Mouse (Mus musculus) CH12.LX (cell line): Measurements from ENCODE around the gene Tns3. TPM values are rescaled to one million over a fixed set of nuclear protein-coding genes. Genes with fewer than 3 reads are reported as not detected.

Experiments used
- DNase-seq: peaks from one replicate; pipeline ENCODE4 v3.0.0-alpha.2; 2013; ENCODE audit errors: extremely low read depth
- H3K27ac ChIP-seq: 2 replicates; pipeline ENCODE4 v1.5.1; 2012; ENCODE audit warnings: low read depth, mild to moderate bottlenecking, control low read depth, moderate library complexity; ENCODE audit not compliant: insufficient read depth
- H3K27me3 ChIP-seq: replicated peaks from 2 replicates; pipeline ENCODE3; 2012; ENCODE audit warnings: inconsistent platforms
- H3K36me3 ChIP-seq, 2 experiments: replicated peaks in 1 of 2; 2 replicates each; pipeline versions ENCODE3 to v1.6.1; 2012; ENCODE audit warnings: inconsistent platforms in 1 of 2, low read length in 1 of 2, mild to moderate bottlenecking in 1 of 2, mixed read lengths in 1 of 2, moderate library complexity in 1 of 2; ENCODE audit not compliant: control insufficient read depth in 1 of 2, insufficient read depth in 1 of 2
- H3K4me1 ChIP-seq, 2 experiments: 2 replicates each; pipeline ENCODE4 v1.6.1; 2012; ENCODE audit warnings: inconsistent platforms in 1 of 2, moderate library complexity in 1 of 2; ENCODE audit not compliant: insufficient read depth in 2 of 2, control insufficient read depth in 1 of 2
- H3K4me2 ChIP-seq: 2 replicates; pipeline ENCODE4 v1.6.1; 2012; ENCODE audit warnings: low read depth, mild to moderate bottlenecking, control low read depth; ENCODE audit not compliant: poor library complexity, insufficient read depth, severe bottlenecking
- H3K4me3 ChIP-seq, 3 experiments: fragments of 150-350 bp in 1 of 3; sonication (generic) in 1 of 3; replicated peaks in 1 of 3; 2 replicates each; pipeline versions ENCODE3 to v1.5.1; 2011 to 2012; ENCODE audit warnings: low read depth in 2 of 3, low read length in 2 of 3, mild to moderate bottlenecking in 2 of 3, moderate library complexity in 2 of 3, control low read depth in 1 of 3, improper control_type of control experiment in 1 of 3, inconsistent platforms in 1 of 3, mixed read lengths in 1 of 3; ENCODE audit not compliant: poor library complexity in 1 of 3
- H3K79me2 ChIP-seq: replicated peaks from 2 replicates; pipeline ENCODE4 v1.6.1; 2012; ENCODE audit warnings: mild to moderate bottlenecking, moderate library complexity; ENCODE audit not compliant: control insufficient read depth, poor library complexity, insufficient read depth, severe bottlenecking; ENCODE audit errors: extremely low read depth
- H3K9ac ChIP-seq: 2 replicates; pipeline ENCODE4 v1.6.1; 2012; ENCODE audit warnings: low read depth, mild to moderate bottlenecking, control low read depth, moderate library complexity; ENCODE audit not compliant: insufficient read depth
- H3K9me3 ChIP-seq: replicated peaks from 2 replicates; pipeline ENCODE3; 2012; ENCODE audit warnings: low read length, inconsistent platforms, mixed read lengths
- BHLHE40 ChIP-seq: IDR thresholded peaks from 2 replicates; pipeline ENCODE4 v1.6.1; 2011; ENCODE audit warnings: mild to moderate bottlenecking, low read depth, low read length, improper control_type of control experiment
- CHD1 ChIP-seq: IDR thresholded peaks from 2 replicates; pipeline ENCODE4 v1.6.1; 2012; ENCODE audit warnings: low read depth, low read length, improper control_type of control experiment, inconsistent platforms
- CHD2 ChIP-seq: IDR thresholded peaks from 2 replicates; pipeline ENCODE4 v1.6.1; 2011; ENCODE audit warnings: low read length, improper control_type of control experiment
- E2F4 ChIP-seq: IDR thresholded peaks from 2 replicates; pipeline ENCODE4 v1.6.1; 2011; ENCODE audit warnings: low read depth, low read length, improper control_type of control experiment; ENCODE audit not compliant: insufficient replicate concordance
- ETS1 ChIP-seq: conservative IDR thresholded peaks from 2 replicates; pipeline ENCODE4 v1.6.1; 2012; ENCODE audit warnings: low read depth, mild to moderate bottlenecking, inconsistent platforms, low read length, improper control_type of control experiment, moderate library complexity
- GABPA ChIP-seq: IDR thresholded peaks from 2 replicates; pipeline ENCODE4 v1.6.1; 2012; ENCODE audit warnings: low read depth, low read length, improper control_type of control experiment, inconsistent platforms; ENCODE audit not compliant: insufficient replicate concordance
- HCFC1 ChIP-seq: IDR thresholded peaks from 2 replicates; pipeline ENCODE4 v1.6.1; 2012; ENCODE audit warnings: low read depth, mild to moderate bottlenecking, inconsistent platforms, low read length, improper control_type of control experiment
- JUN ChIP-seq: IDR thresholded peaks from 2 replicates; pipeline ENCODE4 v1.6.1; 2011; ENCODE audit warnings: low read depth, mild to moderate bottlenecking, low read length, improper control_type of control experiment, moderate library complexity; ENCODE audit not compliant: insufficient read depth
- JUND ChIP-seq: conservative IDR thresholded peaks from 2 replicates; pipeline ENCODE4 v1.6.1; 2011; ENCODE audit warnings: low read depth, low read length, improper control_type of control experiment
- MAFK ChIP-seq: IDR thresholded peaks from 2 replicates; pipeline ENCODE4 v1.6.1; 2011; ENCODE audit warnings: low read length, improper control_type of control experiment; ENCODE audit not compliant: insufficient replicate concordance
- MAX ChIP-seq: IDR thresholded peaks from 2 replicates; pipeline ENCODE4 v1.6.1; 2011; ENCODE audit warnings: low read length, improper control_type of control experiment
- MEF2A ChIP-seq: IDR thresholded peaks from 2 replicates; pipeline ENCODE4 v1.6.1; 2014; ENCODE audit warnings: low read depth, mild to moderate bottlenecking, inconsistent platforms, low read length, improper control_type of control experiment, borderline replicate concordance
- MYC ChIP-seq: IDR thresholded peaks from 2 replicates; pipeline ENCODE4 v1.6.1; 2011; ENCODE audit warnings: low read depth, mild to moderate bottlenecking, improper control_type of control experiment, low read length
- POLR2A ChIP-seq: IDR thresholded peaks from 2 replicates; pipeline ENCODE4 v1.6.1; 2011; ENCODE audit warnings: low read depth, mild to moderate bottlenecking, improper control_type of control experiment, low read length
- POLR2AphosphoS2 ChIP-seq: IDR thresholded peaks from 2 replicates; pipeline ENCODE4 v1.6.1; 2011; ENCODE audit warnings: low read depth, low read length, improper control_type of control experiment
- RCOR1 ChIP-seq: conservative IDR thresholded peaks from 2 replicates; pipeline ENCODE4 v1.6.1; 2012; ENCODE audit warnings: low read depth, mild to moderate bottlenecking, inconsistent platforms, low read length, improper control_type of control experiment
- SIN3A ChIP-seq: IDR thresholded peaks from 2 replicates; pipeline ENCODE4 v1.6.1; 2012; ENCODE audit warnings: low read length, improper control_type of control experiment, inconsistent platforms
- TCF12 ChIP-seq: IDR thresholded peaks from 2 replicates; pipeline ENCODE4 v1.6.1; 2014; ENCODE audit warnings: low read depth, mild to moderate bottlenecking, inconsistent platforms, low read length, improper control_type of control experiment
- ZKSCAN1 ChIP-seq: IDR thresholded peaks from 2 replicates; pipeline ENCODE4 v1.6.1; 2012; ENCODE audit warnings: low read depth, inconsistent platforms, low read length, improper control_type of control experiment, borderline replicate concordance
- ZMIZ1 ChIP-seq: IDR thresholded peaks from 2 replicates; pipeline ENCODE4 v1.6.1; 2012; ENCODE audit warnings: low read depth, mild to moderate bottlenecking, inconsistent platforms, low read length, improper control_type of control experiment
- dilution Hi-C: fragments of 300-500 bp; cut with MboI; formaldehyde crosslinking; loops from 2 replicates; pipeline ENCODE4 v1.14.3; 2020; ENCODE audit warnings: low sequenced_read_pairs; ENCODE audit not compliant: extremely low pct_unique_long_range_greater_than_20kb, extremely low pct_ligation_motif_present
- in situ Hi-C: fragments of 300-500 bp; cut with MboI; formaldehyde crosslinking; loops from 3 replicates; pipeline ENCODE4 v1.14.3; 2019; ENCODE audit warnings: low sequenced_read_pairs, low pct_ligation_motif_present, low pct_unique_long_range_greater_than_20kb, mixed read lengths
- polyA plus RNA-seq: library from polyadenylated mRNA; unstranded; fragments of >175 nt; gene quantifications from 2 replicates; pipeline ENCODE4 v1.2.1, GENCODE M21; 2012; ENCODE audit warnings: low read depth; ENCODE audit not compliant: insufficient read length
- total RNA-seq, 2 experiments: library from RNA; depleted of rRNA; stranded (reverse); fragments of 300-350 nt in 1 of 2; fragments of >200 nt in 1 of 2; gene quantifications; 2 replicates each; pipeline ENCODE4 v1.2.3; 2012 to 2014

Gene Tns3
- total and polyA plus RNA-seq, 3 experiments, result 0.03 to 1.3 (median 0.33) TPM

- no peak overlapping the region for H3K9ac ChIP-seq
- in situ Hi-C loops, result no loop called here
- H3K9me3 ChIP-seq, result no peaks in the 10 kb centered on the region
- H3K79me2 ChIP-seq, result no peaks in the 10 kb centered on the region
- TF ChIP-seq RCOR1, result no peak
- no peak for TF ChIP-seq TCF12
- TF ChIP-seq ZMIZ1, result no peak
- TF ChIP-seq MEF2A, result no peak
- no peak for TF ChIP-seq JUN
- no peak for TF ChIP-seq HCFC1
- no peak for TF ChIP-seq JUND
- no peak for TF ChIP-seq BHLHE40
- TF ChIP-seq MYC, result no peak
- no peak for TF ChIP-seq POLR2AphosphoS2
- TF ChIP-seq POLR2A, result no peak
- no peak for TF ChIP-seq GABPA
- TF ChIP-seq SIN3A, result no peak
- TF ChIP-seq MAFK, result no peak
- TF ChIP-seq ZKSCAN1, result no peak
- no peak for TF ChIP-seq E2F4
- no peak for TF ChIP-seq CHD2
- no peak for TF ChIP-seq ETS1
- TF ChIP-seq MAX, result no peak
- TF ChIP-seq CHD1, result no peak
- TF ChIP-seq, all 38 proteins: peak for 0
- DNase-seq, result no peak
- no peak overlapping the region for H3K27ac ChIP-seq
- peaks cover 84% of the 10 kb centered on the region for H3K27me3 ChIP-seq
- dilution Hi-C loops, result no loop called here
- no peak overlapping the region for H3K4me2 ChIP-seq
- H3K4me1 ChIP-seq, result no peaks in the 10 kb centered on the region
- no peak overlapping the region for H3K4me3 ChIP-seq
- H3K36me3 ChIP-seq, result no peaks in the 10 kb centered on the region
Measured at GRCm38 (mm10) chr11:8467403-8468160, 196.8 kb downstream of the Tns3 start.

- no peak for DNase-seq
- no peak overlapping the region for H3K27ac ChIP-seq
- peaks cover 94% of the 10 kb centered on the region for H3K27me3 ChIP-seq
- in situ Hi-C loops (no loop called here), dilution Hi-C loops (no loop called here)
- TF ChIP-seq TCF12 (no peak), HCFC1 (no peak), MAFK (no peak)
- H3K9ac ChIP-seq, result no peak overlapping the region
- H3K4me2 ChIP-seq, result no peak overlapping the region
- no peaks in the 10 kb centered on the region for H3K79me2 ChIP-seq
- H3K4me1 ChIP-seq, result no peaks in the 10 kb centered on the region
- H3K36me3 ChIP-seq, result no peaks in the 10 kb centered on the region
- no peaks in the 10 kb centered on the region for H3K9me3 ChIP-seq
- H3K4me3 ChIP-seq, result no peak overlapping the region
Measured at GRCm38 (mm10) chr11:8463866-8464265, 200.5 kb downstream of the Tns3 start.
